Mouse (Mus musculus): ENCODE measurements around the gene Gfra4.

DNA sequence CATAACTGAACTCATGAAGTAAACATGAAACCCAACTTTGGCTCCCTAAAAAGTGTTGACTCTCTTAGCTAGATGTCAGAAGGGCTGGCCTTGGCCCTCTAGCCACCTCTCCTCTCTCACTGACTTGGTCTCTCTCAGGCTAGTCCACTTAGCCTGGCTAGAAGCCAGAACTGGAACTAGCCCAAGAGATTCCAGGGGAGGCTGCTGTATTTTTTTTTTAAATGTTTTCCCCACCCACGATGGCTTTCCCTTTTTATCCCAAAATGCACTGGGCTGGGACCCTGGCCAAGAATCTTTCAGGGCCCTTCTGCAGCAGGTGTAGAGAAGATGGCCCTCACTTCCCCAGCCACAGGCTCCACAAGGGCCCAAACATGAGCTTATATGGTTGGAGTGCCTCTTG, 16.5 kb upstream of the Gfra4 start:
- TF ChIP-seq CTCF (IDR thresholded peaks at IDR 0.05; ENCODE audit: low read depth, low read length) (no peak), GATA1 (IDR thresholded peaks at IDR 0.05; ENCODE audit: borderline replicate concordance, low read length) (no peak), GATA2 (IDR thresholded peaks at IDR 0.05; ENCODE audit: borderline replicate concordance, low read depth, low read length) (no peak), TAL1 (conservative IDR thresholded peaks at IDR 0.05; ENCODE audit: low read depth, low read length) (no peak)

Data from G1E (cell line).